Mouse (Mus musculus) hindbrain, embryonic 14.5 days (tissue): ENCODE measurements around the gene Stxbp3. TPM values are rescaled to one million over a fixed set of nuclear protein-coding genes. Genes with fewer than 3 reads are reported as not detected.

Source experiments
- ATAC-seq: fragments of 200-750 bp; cut with Nextera tagmentation; 2 replicates; pipeline ENCODE4 v1.8.0; 2017; ENCODE audit warnings: moderate number of reproducible peaks, mild to moderate bottlenecking, moderate TSS enrichment, moderate library complexity; ENCODE audit not compliant: low FRiP score
- DNase-seq: peaks from one replicate; pipeline ENCODE4 v3.0.0-alpha.2; 2015; ENCODE audit warnings: low spot score
- H3K27ac ChIP-seq: fragments of 300-500 bp; sonication (generic); 2 replicates; pipeline ENCODE4 v1.5.1; 2014; ENCODE audit warnings: mild to moderate bottlenecking, moderate library complexity
- H3K27me3 ChIP-seq: fragments of 300-500 bp; sonication (generic); 2 replicates; pipeline ENCODE4 v1.6.1; 2014; ENCODE audit warnings: mild to moderate bottlenecking, low read length, mixed read lengths; ENCODE audit not compliant: control insufficient read depth, insufficient read depth
- H3K36me3 ChIP-seq: fragments of 300-500 bp; sonication (generic); replicated peaks from 2 replicates; pipeline ENCODE4 v1.6.1; 2014; ENCODE audit not compliant: control insufficient read depth, insufficient read depth
- H3K4me1 ChIP-seq: fragments of 300-500 bp; sonication (generic); replicated peaks from 2 replicates; pipeline ENCODE4 v1.6.1; 2014; ENCODE audit warnings: antibody characterized with exemption, low read length, mixed read lengths; ENCODE audit not compliant: control insufficient read depth, insufficient read depth
- H3K4me2 ChIP-seq: fragments of 300-500 bp; sonication (generic); replicated peaks from 2 replicates; pipeline ENCODE4 v1.6.1; 2014; ENCODE audit warnings: mild to moderate bottlenecking, moderate library complexity
- H3K4me3 ChIP-seq: fragments of 300-500 bp; sonication (generic); replicated peaks from 2 replicates; pipeline ENCODE4 v1.5.1; 2014; ENCODE audit warnings: mild to moderate bottlenecking, low read length
- H3K9ac ChIP-seq: fragments of 300-500 bp; sonication (generic); 2 replicates; pipeline ENCODE4 v1.6.1; 2014
- H3K9me3 ChIP-seq: fragments of 300-500 bp; sonication (generic); 2 replicates; pipeline ENCODE4 v1.6.1; 2016; ENCODE audit warnings: low read length; ENCODE audit not compliant: control insufficient read depth
- WGBS: fragments of 180-500 bp; shearing (Covaris S2); extraction: QIAGEN DNeasy Blood & Tissue Kit; methylation state at CpG from one replicate; pipeline ENCODE4 v1.1.7; 2014; 5-methylcytosine and 5-hydroxymethylcytosine counted together
- polyA plus RNA-seq: library from polyadenylated mRNA; unstranded; fragments of >200 nt; fragmentation: Nextera tagmentation; extraction: Ambion mirVana; gene quantifications from 2 replicates; pipeline ENCODE4 v1.2.1, GENCODE M21; 2014

Gene Stxbp3
- polyA plus RNA-seq, 1 experiment from 2014 or later = 14.5 TPM

GRCm38 (mm10) chr3:108766943-108767342 is 73.4 kb downstream of the Stxbp3 start:
- Histone ChIP-seq H3K27me3 (no peaks in the 10 kb centered on the region), H3K4me1 (no peaks in the 10 kb centered on the region), H3K9ac (no peak overlapping the region), H3K27ac (no peak overlapping the region), H3K4me2 (no peak overlapping the region), H3K9me3 (no peaks in the 10 kb centered on the region), H3K4me3 (no peak overlapping the region), H3K36me3 (no peaks in the 10 kb centered on the region)
- DNase-seq (no peak), ATAC-seq (no peak)
- 81% methylated on average over 7 of the region's 7 CpGs for WGBS

GRCm38 (mm10) chr3:108765476-108765875 is 74.8 kb downstream of the Stxbp3 start:
- no peaks in the 10 kb centered on the region for H3K9me3 ChIP-seq
- ATAC-seq = no peak
- H3K27ac ChIP-seq = no peak overlapping the region
- 85% methylated on average over 7 of the region's 7 CpGs for WGBS
- H3K36me3 ChIP-seq = no peaks in the 10 kb centered on the region
- H3K27me3 ChIP-seq = no peaks in the 10 kb centered on the region
- no peak overlapping the region for H3K9ac ChIP-seq
- H3K4me3 ChIP-seq = no peak overlapping the region
- H3K4me1 ChIP-seq = no peaks in the 10 kb centered on the region
- H3K4me2 ChIP-seq = no peak overlapping the region
- no peak for DNase-seq

GRCm38 (mm10) chr3:108764976-108765375 is 75.3 kb downstream of the Stxbp3 start:
- no peak for ATAC-seq
- WGBS = 50% methylated on average over 7 of the region's 7 CpGs
- Histone ChIP-seq H3K9ac (no peak overlapping the region), H3K9me3 (no peaks in the 10 kb centered on the region), H3K4me3 (no peak overlapping the region), H3K4me1 (no peaks in the 10 kb centered on the region), H3K4me2 (no peak overlapping the region), H3K27ac (no peak overlapping the region), H3K27me3 (no peaks in the 10 kb centered on the region), H3K36me3 (no peaks in the 10 kb centered on the region)
- DNase-seq = no peak

- Histone ChIP-seq H3K4me1 (no peaks in the 10 kb centered on the region), H3K9ac (no peak overlapping the region), H3K4me2 (no peak overlapping the region), H3K27me3 (no peaks in the 10 kb centered on the region), H3K9me3 (no peaks in the 10 kb centered on the region), H3K36me3 (no peaks in the 10 kb centered on the region), H3K4me3 (no peak overlapping the region), H3K27ac (no peak overlapping the region)
- WGBS = 70% methylated on average over 2 of the region's 2 CpGs
- DNase-seq (no peak), ATAC-seq (no peak)
Measured at GRCm38 (mm10) chr3:108763691-108764090, 76.6 kb downstream of the Stxbp3 start.

- ATAC-seq = no peak
Measured at GRCm38 (mm10) chr3:108762597-108763111, 77.7 kb downstream of the Stxbp3 start.

GRCm38 (mm10) chr3:108759566-108760420 is 80.5 kb downstream of the Stxbp3 start:
- H3K27me3 ChIP-seq = no peaks in the 10 kb centered on the region

More at GRCm38 (mm10) chr3:108762597-108763111, 77.7 kb downstream of the Stxbp3 start:
- Histone ChIP-seq H3K9me3 (no peaks in the 10 kb centered on the region), H3K27ac (no peak overlapping the region), H3K4me3 (no peak overlapping the region), H3K27me3 (no peaks in the 10 kb centered on the region), H3K9ac (no peak overlapping the region), H3K36me3 (no peaks in the 10 kb centered on the region), H3K4me2 (no peak overlapping the region), H3K4me1 (no peaks in the 10 kb centered on the region)
- 93% methylated on average over 7 of the region's 7 CpGs for WGBS
- no peak for DNase-seq

GRCm38 (mm10) chr3:108757570-108757969 is 82.8 kb downstream of the Stxbp3 start:
- no peak for DNase-seq
- no peaks in the 10 kb centered on the region for H3K4me1 ChIP-seq
- no peak overlapping the region for H3K4me3 ChIP-seq
- no peaks in the 10 kb centered on the region for H3K36me3 ChIP-seq
- whole genome bisulfite sequencing = 81% methylated on average over 9 of the region's 9 CpGs
- ATAC-seq = no peak
- H3K27ac ChIP-seq = no peak overlapping the region
- no peaks in the 10 kb centered on the region for H3K27me3 ChIP-seq
- H3K4me2 ChIP-seq = no peak overlapping the region
- no peak overlapping the region for H3K9ac ChIP-seq
- H3K9me3 ChIP-seq = no peaks in the 10 kb centered on the region

More at GRCm38 (mm10) chr3:108759566-108760420, 80.5 kb downstream of the Stxbp3 start:
- H3K36me3 ChIP-seq = no peaks in the 10 kb centered on the region
- DNase-seq = no peak
- no peak overlapping the region for H3K4me2 ChIP-seq
- H3K27ac ChIP-seq = no peak overlapping the region
- H3K9me3 ChIP-seq = no peaks in the 10 kb centered on the region
- no peak overlapping the region for H3K4me3 ChIP-seq
- 82% methylated on average over 11 of the region's 11 CpGs for whole genome bisulfite sequencing
- no peak for ATAC-seq
- no peaks in the 10 kb centered on the region for H3K4me1 ChIP-seq
- no peak overlapping the region for H3K9ac ChIP-seq

- no peak for DNase-seq
- H3K27ac ChIP-seq = no peak overlapping the region
- no peaks in the 10 kb centered on the region for H3K27me3 ChIP-seq
- no peak overlapping the region for H3K9ac ChIP-seq
- H3K36me3 ChIP-seq = no peaks in the 10 kb centered on the region
- H3K4me2 ChIP-seq = no peak overlapping the region
- no peak for ATAC-seq
- 91% methylated on average over 1 of the region's 1 CpGs for WGBS
- H3K9me3 ChIP-seq = no peaks in the 10 kb centered on the region
- H3K4me1 ChIP-seq = no peaks in the 10 kb centered on the region
- no peak overlapping the region for H3K4me3 ChIP-seq
Measured at GRCm38 (mm10) chr3:108756131-108756530, 84.2 kb downstream of the Stxbp3 start.

GRCm38 (mm10) chr3:108755542-108755941 is 84.8 kb downstream of the Stxbp3 start:
- Histone ChIP-seq H3K27me3 (no peaks in the 10 kb centered on the region), H3K36me3 (no peaks in the 10 kb centered on the region), H3K4me3 (no peak overlapping the region), H3K4me2 (no peak overlapping the region), H3K4me1 (no peaks in the 10 kb centered on the region), H3K9ac (no peak overlapping the region), H3K27ac (no peak overlapping the region), H3K9me3 (no peaks in the 10 kb centered on the region)
- 94% methylated on average over 2 of the region's 2 CpGs for WGBS
- DNase-seq = no peak
- ATAC-seq = no peak
